8 mouse cellular contexts compared by ENCODE assay signal in the genomic region with DNA sequence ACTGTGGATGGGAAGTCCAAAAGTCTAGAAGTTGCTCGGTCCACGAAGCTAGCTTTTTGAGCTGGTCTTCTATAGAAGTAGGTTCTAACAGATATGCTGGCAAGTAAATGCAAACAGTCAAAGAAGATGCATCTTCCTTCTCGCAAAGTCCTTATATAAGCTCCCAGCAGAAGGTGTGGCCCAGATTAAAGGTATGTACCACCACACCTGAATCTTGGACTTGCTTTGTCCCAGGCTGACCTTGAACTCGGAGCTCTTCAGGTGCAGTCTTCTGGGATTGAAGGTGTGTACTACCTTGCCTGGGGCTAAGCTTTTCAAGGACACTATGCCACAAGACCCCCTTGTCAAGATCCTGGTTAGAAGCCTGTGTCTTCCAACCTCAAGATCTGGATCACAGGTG. TPM values are rescaled to one million over a fixed set of nuclear protein-coding genes. Genes with fewer than 3 reads are reported as not detected.
DNase-seq lines count a peak whose midpoint lies in the region; ATAC-seq and TF ChIP-seq lines count a peak whose summit lies in the region.

A gene (minus strand): TSS at position 101 of the 400 bp plus-strand sequence.

- no peak within 1 kb of the TSS for H3K9ac ChIP-seq in forebrain, embryonic 16.5 days (replicated peaks; ENCODE audit: low read depth, low read length)
- H3K9ac ChIP-seq in hindbrain, embryonic 14.5 days, result no peak within 1 kb of the TSS
- H3K9ac ChIP-seq in liver, embryonic 16.5 days (ENCODE audit: low read depth, low read length), result no peak within 1 kb of the TSS

- H3K27ac ChIP-seq in cerebellum, adult 2 months (ENCODE audit: insufficient read depth, low read length), result no peak within 1 kb of the TSS
- H3K27ac ChIP-seq in forebrain, embryonic 16.5 days (ENCODE audit: low read length), result no peak within 1 kb of the TSS
- H3K27ac ChIP-seq in hindbrain, embryonic 14.5 days, result no peak within 1 kb of the TSS
- no peak within 1 kb of the TSS for H3K27ac ChIP-seq in liver, embryonic 16.5 days (ENCODE audit: low read length)

- no peak within 1 kb of the TSS for H3K4me2 ChIP-seq in forebrain, embryonic 16.5 days (ENCODE audit: low read length)
- H3K4me2 ChIP-seq in hindbrain, embryonic 14.5 days (replicated peaks), result no peak within 1 kb of the TSS
- no peak within 1 kb of the TSS for H3K4me2 ChIP-seq in liver, embryonic 16.5 days (ENCODE audit: low read depth, low read length)

- no peak for TF ChIP-seq CTCF in cerebellum, adult 2 months (IDR thresholded peaks at IDR 0.05; ENCODE audit: borderline replicate concordance, insufficient read depth, low read depth, low read length)

- H3K4me1 ChIP-seq in cerebellum, adult 2 months (ENCODE audit: control insufficient read depth, insufficient read depth, low read length), result no peaks in the 10 kb centered on the region
- no peaks in the 10 kb centered on the region for H3K4me1 ChIP-seq in forebrain, embryonic 16.5 days (replicated peaks; ENCODE audit: control insufficient read depth, insufficient read depth, low read length)
- H3K4me1 ChIP-seq in hindbrain, embryonic 14.5 days (replicated peaks; ENCODE audit: control insufficient read depth, insufficient read depth, low read length), result no peaks in the 10 kb centered on the region
- H3K4me1 ChIP-seq in liver, embryonic 16.5 days (ENCODE audit: control insufficient read depth, low read depth, low read length), result peaks cover 3% of the 10 kb centered on the region

- WGBS in cerebellum, adult 2 months, result 93% methylated on average over 4 of the region's 4 CpGs
- WGBS in forebrain, embryonic 16.5 days, result 91% methylated on average over 4 of the region's 4 CpGs
- 88% methylated on average over 4 of the region's 4 CpGs for WGBS in hindbrain, embryonic 14.5 days
- 65% methylated on average over 4 of the region's 4 CpGs for WGBS in liver, embryonic 16.5 days (ENCODE audit: insufficient replicate concordance)

- no peak for DNase-seq in cerebellum, adult 2 months
- no peak for DNase-seq in cerebellum, adult 11-12 months
- peak; percentile 43 for DNase-seq in R1 (ENCODE audit: low read depth, low spot score)
- no peak for DNase-seq in hindbrain, embryonic 14.5 days (ENCODE audit: low spot score)
- DNase-seq in ovary, postnatal 14 days (ENCODE audit: low spot score), result no peak

- H3K36me3 ChIP-seq in forebrain, embryonic 16.5 days (ENCODE audit: control insufficient read depth, insufficient read depth), result no peaks in the 10 kb centered on the region
- H3K36me3 ChIP-seq in hindbrain, embryonic 14.5 days (replicated peaks; ENCODE audit: control insufficient read depth, insufficient read depth), result no peaks in the 10 kb centered on the region
- H3K36me3 ChIP-seq in liver, embryonic 16.5 days (ENCODE audit: control insufficient read depth, insufficient read depth), result no peaks in the 10 kb centered on the region

- H3K4me3 ChIP-seq in cerebellum, adult 2 months (replicated peaks; ENCODE audit: insufficient read depth, low read depth, low read length), result no peak within 1 kb of the TSS
- H3K4me3 ChIP-seq in forebrain, embryonic 16.5 days (replicated peaks; ENCODE audit: low read length), result no peak within 1 kb of the TSS
- no peak within 1 kb of the TSS for H3K4me3 ChIP-seq in hindbrain, embryonic 14.5 days (replicated peaks; ENCODE audit: low read length)
- no peak within 1 kb of the TSS for H3K4me3 ChIP-seq in liver, embryonic 16.5 days (ENCODE audit: low read depth, low read length)

- H3K9me3 ChIP-seq in forebrain, embryonic 16.5 days (ENCODE audit: control insufficient read depth, low read length), result no peaks in the 10 kb centered on the region
- H3K9me3 ChIP-seq in hindbrain, embryonic 14.5 days (ENCODE audit: control insufficient read depth, low read length), result no peaks in the 10 kb centered on the region
- no peaks in the 10 kb centered on the region for H3K9me3 ChIP-seq in liver, embryonic 16.5 days (replicated peaks; ENCODE audit: control insufficient read depth, low read length)

- H3K27me3 ChIP-seq in cerebellum, adult 2 months (ENCODE audit: control insufficient read depth, insufficient read depth, low read length), result no peaks in the 10 kb centered on the region
- no peaks in the 10 kb centered on the region for H3K27me3 ChIP-seq in forebrain, embryonic 16.5 days (replicated peaks; ENCODE audit: control insufficient read depth, insufficient read depth, low read length)
- no peaks in the 10 kb centered on the region for H3K27me3 ChIP-seq in hindbrain, embryonic 14.5 days (ENCODE audit: control insufficient read depth, insufficient read depth, low read length)
- no peaks in the 10 kb centered on the region for H3K27me3 ChIP-seq in liver, embryonic 16.5 days (ENCODE audit: control insufficient read depth, insufficient read depth, low read depth, low read length)

- TF ChIP-seq POLR2A in cerebellum, adult 2 months (IDR thresholded peaks at IDR 0.05; ENCODE audit: borderline replicate concordance, insufficient read depth, low read length), result no peak

- no peak for ATAC-seq in forebrain, embryonic 16.5 days
- ATAC-seq in hindbrain, embryonic 14.5 days (ENCODE audit: low FRiP score), result no peak
- ATAC-seq in liver, embryonic 16.5 days (ENCODE audit: low read depth), result no peak
- ATAC-seq in frontal cortex, adult (ENCODE audit: low TSS enrichment), result no peak

RNA-seq across cellular contexts. Expression of the gene that starts here (rescaled TPM):
- polyA plus RNA-seq in cerebellum, adult 2 months (2012; rRNA removed), result 150 and 172 TPM in 2 replicates
- polyA plus RNA-seq in forebrain, embryonic 16.5 days (2015; fragmentation: Nextera tagmentation; extraction: Ambion mirVana), result 96.5 and 107 TPM in 2 replicates
- 95.9 and 96.4 TPM in 2 replicates for polyA plus RNA-seq in hindbrain, embryonic 14.5 days (2014; fragmentation: Nextera tagmentation; extraction: Ambion mirVana)
- 44.6 and 47.4 TPM in 2 replicates for polyA plus RNA-seq in liver, embryonic 16.5 days (2015; fragmentation: Nextera tagmentation; extraction: Ambion mirVana)
